Mouse (Mus musculus) MEL (cell line): ENCODE measurements around the gene Tctn3.

ENCODE experiments used
- EP300 ChIP-seq, 2 experiments: IDR thresholded peaks; 2 replicates each; pipeline ENCODE4 v1.6.1; 2011; ENCODE audit warnings: improper control_type of control experiment in 2 of 2, low read length in 2 of 2, low read depth in 1 of 2, mild to moderate bottlenecking in 1 of 2
- ETS1 ChIP-seq: IDR thresholded peaks from 2 replicates; pipeline ENCODE4 v1.6.1; 2012; ENCODE audit warnings: low read depth, mild to moderate bottlenecking, inconsistent platforms, low read length, improper control_type of control experiment, moderate library complexity
- USF1 ChIP-seq: IDR thresholded peaks from 2 replicates; pipeline ENCODE4 v1.6.1; 2014; ENCODE audit warnings: low read depth, mild to moderate bottlenecking, inconsistent platforms, low read length, improper control_type of control experiment, moderate library complexity

GRCm38 (mm10) chr19:40661108-40661507 lies 49.1 kb upstream of the Tctn3 start:
- TF ChIP-seq ETS1 (no peak), EP300 (IDR thresholded peaks at IDR 0.05; ENCODE audit: low read depth in 1 of 2, low read length in 2 of 2) (no peak), USF1 (no peak)
